Mouse (Mus musculus): Measurements from ENCODE around the gene Rtl6. TPM values are rescaled to one million over a fixed set of nuclear protein-coding genes. Genes with fewer than 3 reads are reported as not detected.

Gene Rtl6
- polyA plus RNA-seq, 1 experiment from 2014 or later = 52.4 TPM

- Histone ChIP-seq H3K4me1 (no peaks in the 10 kb centered on the region), H3K36me3 (no peaks in the 10 kb centered on the region), H3K4me2 (replicated peaks) (no peak overlapping the region), H3K4me3 (no peak overlapping the region), H3K27me3 (no peaks in the 10 kb centered on the region), H3K27ac (replicated peaks) (no peak overlapping the region), H3K9me3 (no peaks in the 10 kb centered on the region), H3K9ac (replicated peaks) (no peak overlapping the region)
- ATAC-seq (ENCODE audit: low FRiP score, low read depth) = no peak
- WGBS = 86% methylated on average over 1 of the region's 1 CpGs
Measured at GRCm38 (mm10) chr15:84578607-84579006, 21.0 kb upstream of the Rtl6 start.

DNA sequence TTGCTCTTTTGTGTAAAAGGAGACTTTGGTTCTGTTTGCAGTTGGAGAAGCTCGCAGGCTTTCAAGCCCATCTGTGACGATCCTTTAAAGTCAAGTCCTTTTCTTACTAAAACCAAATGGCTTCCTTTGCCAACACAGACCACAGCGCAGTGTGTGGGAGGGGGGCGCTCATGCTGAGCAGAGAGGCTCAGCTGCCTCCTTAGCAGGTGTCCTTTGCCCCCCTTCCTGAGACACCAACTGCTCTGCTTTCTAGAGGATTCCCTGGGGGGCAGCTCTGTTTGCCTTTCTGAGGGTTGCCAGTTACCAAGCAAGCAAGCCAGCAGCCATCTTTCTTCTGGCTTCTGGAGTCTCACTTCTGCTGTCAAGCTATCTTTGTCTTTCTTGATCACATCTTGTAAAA is 19.4 kb upstream of the Rtl6 start:
- ATAC-seq (ENCODE audit: low FRiP score, low read depth) = no peak
- Histone ChIP-seq H3K4me1 (no peaks in the 10 kb centered on the region), H3K9me3 (no peaks in the 10 kb centered on the region), H3K4me2 (replicated peaks) (no peak overlapping the region), H3K36me3 (no peaks in the 10 kb centered on the region), H3K27ac (replicated peaks) (no peak overlapping the region), H3K9ac (replicated peaks) (no peak overlapping the region), H3K27me3 (peaks cover 3% of the 10 kb centered on the region; the same call in 1 of the 2 replicates), H3K4me3 (no peak overlapping the region)
- WGBS = 49% methylated on average over 4 of the region's 4 CpGs

DNA sequence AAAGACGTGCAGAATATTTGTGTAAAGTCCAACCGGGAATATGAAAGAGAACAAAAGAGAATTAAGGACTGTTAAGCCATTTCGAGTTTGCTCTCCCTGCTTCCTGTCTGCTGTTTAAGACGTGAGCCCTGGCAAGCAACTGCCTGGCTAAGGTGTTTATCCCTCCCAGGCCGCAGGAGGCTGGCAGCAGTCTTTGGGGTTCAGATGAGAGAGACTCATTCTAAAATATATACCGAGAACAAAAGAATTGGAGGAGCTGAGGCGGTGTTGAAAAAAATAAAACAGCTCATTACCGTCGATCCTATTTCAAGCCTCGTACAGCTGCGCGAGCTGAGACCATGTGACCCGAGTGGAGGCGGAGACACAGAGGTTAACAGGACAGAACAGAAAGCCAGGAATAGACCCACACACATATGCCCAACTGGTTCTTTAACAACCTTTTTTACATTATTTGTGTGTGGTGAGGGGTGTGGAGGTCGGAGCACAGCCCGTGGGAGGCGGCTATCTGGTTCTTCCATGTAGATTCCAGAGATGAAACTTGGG is 9.0 kb upstream of the Rtl6 start:
- WGBS = 64% methylated on average over 17 of the region's 17 CpGs
- H3K4me1 ChIP-seq = no peaks in the 10 kb centered on the region

DNA sequence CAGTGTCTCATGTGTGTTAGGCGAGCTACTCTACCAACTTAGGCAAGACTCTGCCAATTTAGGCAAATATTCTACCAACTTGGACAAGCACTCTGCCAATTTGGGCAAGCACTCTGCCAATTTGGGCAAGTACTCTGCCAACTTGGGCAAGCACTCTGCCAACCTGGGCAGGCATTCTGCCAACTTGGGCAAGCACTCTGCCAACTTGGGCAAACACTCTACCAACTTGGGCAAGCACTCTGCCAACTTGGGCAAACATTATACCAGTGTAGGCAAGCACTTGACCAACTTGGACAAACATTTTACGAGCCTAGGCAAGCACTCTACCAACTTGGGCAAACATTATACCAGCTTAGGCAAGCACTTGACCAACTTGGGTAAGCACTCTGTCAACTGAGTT is 3.9 kb upstream of the Rtl6 start:
- 83% methylated on average over 2 of the region's 2 CpGs for WGBS
- peaks cover 16% of the 10 kb centered on the region for H3K27me3 ChIP-seq
- H3K36me3 ChIP-seq = peaks cover 4% of the 10 kb centered on the region
- H3K9ac ChIP-seq (replicated peaks) = no peak overlapping the region
- H3K4me2 ChIP-seq (replicated peaks) = no peak overlapping the region
- H3K9me3 ChIP-seq = peaks cover 3% of the 10 kb centered on the region; the same call in 1 of the 2 replicates
- no peak overlapping the region for H3K4me3 ChIP-seq
- no peak overlapping the region for H3K27ac ChIP-seq (replicated peaks)
- no peak for ATAC-seq (ENCODE audit: low FRiP score, low read depth)
- H3K4me1 ChIP-seq = peaks cover 9% of the 10 kb centered on the region

More for the DNA sequence above, 9.0 kb upstream of the Rtl6 start:
- H3K4me3 ChIP-seq = no peak overlapping the region
- H3K27ac ChIP-seq (replicated peaks) = no peak overlapping the region
- no peak for ATAC-seq (ENCODE audit: low FRiP score, low read depth)
- no peak overlapping the region for H3K4me2 ChIP-seq (replicated peaks)
- H3K9ac ChIP-seq (replicated peaks) = no peak overlapping the region
- no peaks in the 10 kb centered on the region for H3K36me3 ChIP-seq
- H3K27me3 ChIP-seq = no peaks in the 10 kb centered on the region
- H3K9me3 ChIP-seq = no peaks in the 10 kb centered on the region

GRCm38 (mm10) chr15:84556674-84557073 is 949 bp downstream of the Rtl6 start:
- H3K36me3 ChIP-seq = peaks cover 39% of the 10 kb centered on the region
- peak overlapping the region; percentile 83 for H3K4me2 ChIP-seq (replicated peaks)
- peaks cover 16% of the 10 kb centered on the region for H3K27me3 ChIP-seq
- H3K9ac ChIP-seq (replicated peaks) = no peak overlapping the region
- H3K4me3 ChIP-seq = peak overlapping the region; percentile 72
- no peak for ATAC-seq (ENCODE audit: low FRiP score, low read depth)
- peaks cover 3% of the 10 kb centered on the region; the same call in 1 of the 2 replicates for H3K9me3 ChIP-seq
- peaks cover 35% of the 10 kb centered on the region for H3K4me1 ChIP-seq
- WGBS = 98% methylated on average over 17 of the region's 17 CpGs
- 0 out of 2 replicates have a peak overlapping the region, but pooled peaks have one; percentile 95 for H3K27ac ChIP-seq (replicated peaks)

- Histone ChIP-seq H3K27ac (replicated peaks) (no peak overlapping the region), H3K27me3 (no peaks in the 10 kb centered on the region), H3K4me2 (replicated peaks) (no peak overlapping the region), H3K4me1 (peaks cover 22% of the 10 kb centered on the region), H3K9ac (replicated peaks) (no peak overlapping the region), H3K9me3 (no peaks in the 10 kb centered on the region), H3K4me3 (no peak overlapping the region), H3K36me3 (peaks cover 31% of the 10 kb centered on the region)
- no peak for ATAC-seq (ENCODE audit: low FRiP score, low read depth)
- 93% methylated on average over 4 of the region's 4 CpGs for WGBS
Measured at GRCm38 (mm10) chr15:84551065-84551464, 6.6 kb downstream of the Rtl6 start.

DNA sequence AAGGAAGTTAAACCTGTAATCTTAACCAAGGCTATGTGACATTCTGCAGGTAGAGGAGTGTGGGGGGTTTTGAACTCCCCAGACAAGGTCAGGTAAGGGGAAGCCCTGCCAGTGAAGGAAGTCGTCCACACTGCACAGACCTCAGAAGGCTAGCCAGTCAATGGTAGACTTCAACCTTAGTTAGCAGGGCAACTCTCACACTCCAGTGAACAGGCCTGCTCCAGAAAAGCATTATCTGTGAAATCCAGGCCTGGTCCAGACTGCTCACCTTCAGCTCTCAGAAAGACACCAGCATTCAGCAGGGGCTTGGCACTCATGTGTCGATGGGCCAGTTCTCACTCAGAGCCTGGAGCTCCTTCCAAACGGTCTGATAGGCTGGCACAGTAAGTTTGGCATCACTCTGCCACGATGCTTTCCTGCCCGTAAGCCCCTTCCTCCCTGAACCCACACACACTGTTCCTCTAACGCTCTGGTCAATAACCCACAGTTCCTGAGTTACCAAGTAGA is 8.3 kb downstream of the Rtl6 start:
- no peak overlapping the region for H3K4me2 ChIP-seq (replicated peaks)
- no peaks in the 10 kb centered on the region for H3K27me3 ChIP-seq
- peaks cover 13% of the 10 kb centered on the region; the same call in 1 of the 2 replicates for H3K36me3 ChIP-seq
- H3K27ac ChIP-seq (replicated peaks) = no peak overlapping the region
- 85% methylated on average over 6 of the region's 6 CpGs for WGBS
- no peak overlapping the region for H3K4me3 ChIP-seq
- no peaks in the 10 kb centered on the region for H3K9me3 ChIP-seq
- ATAC-seq (ENCODE audit: low FRiP score, low read depth) = no peak
- peaks cover 13% of the 10 kb centered on the region for H3K4me1 ChIP-seq
- no peak overlapping the region for H3K9ac ChIP-seq (replicated peaks)

DNA sequence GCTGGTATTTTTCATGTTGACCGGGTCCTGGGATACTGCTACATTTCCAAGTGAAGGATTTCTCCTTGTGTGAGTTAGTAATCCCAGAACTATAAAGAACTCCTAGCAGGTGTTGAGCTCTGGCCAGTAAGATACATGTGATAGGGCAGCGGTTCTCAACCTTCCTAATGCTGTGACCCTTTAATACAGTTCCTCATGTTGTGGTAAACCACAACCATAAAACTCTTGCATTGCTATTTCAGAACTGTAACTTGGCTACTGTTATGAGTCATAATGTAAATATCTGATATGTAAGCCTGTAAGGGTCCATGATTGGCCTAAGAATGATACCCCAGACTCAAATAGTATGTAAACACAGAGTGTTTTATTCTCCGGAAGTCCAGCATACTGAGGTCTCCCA is 11.6 kb downstream of the Rtl6 start:
- 91% methylated on average over 3 of the region's 3 CpGs for WGBS
- H3K9me3 ChIP-seq = no peaks in the 10 kb centered on the region
- no peaks in the 10 kb centered on the region for H3K27me3 ChIP-seq
- H3K4me2 ChIP-seq (replicated peaks) = no peak overlapping the region
- ATAC-seq (ENCODE audit: low FRiP score, low read depth) = no peak
- H3K4me1 ChIP-seq = peaks cover 6% of the 10 kb centered on the region; the same call in 1 of the 2 replicates
- no peak overlapping the region for H3K27ac ChIP-seq (replicated peaks)
- H3K9ac ChIP-seq (replicated peaks) = no peak overlapping the region
- H3K36me3 ChIP-seq = no peaks in the 10 kb centered on the region
- no peak overlapping the region for H3K4me3 ChIP-seq

DNA sequence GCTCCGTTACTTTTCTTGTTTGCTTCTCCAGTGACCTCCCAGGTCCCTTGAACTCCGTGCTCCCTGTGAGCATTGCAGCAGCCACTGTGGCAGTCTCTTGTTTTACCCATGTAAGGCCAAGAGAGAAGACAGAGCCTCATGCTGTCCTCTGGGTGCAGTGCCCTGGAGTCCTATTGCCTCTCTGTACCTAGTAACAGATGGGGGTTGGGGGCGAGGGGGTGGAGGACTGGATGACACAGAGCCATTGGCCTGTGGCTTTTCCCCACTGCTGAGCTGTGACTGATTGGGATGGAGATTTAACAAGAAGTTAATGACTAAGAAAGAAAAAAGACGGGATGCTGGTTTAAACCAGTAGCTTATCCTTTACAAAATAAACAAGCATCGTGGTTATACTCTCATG is 16.4 kb downstream of the Rtl6 start:
- 65% methylated on average over 5 of the region's 5 CpGs for WGBS
- no peak for ATAC-seq (ENCODE audit: low FRiP score, low read depth)
- no peak overlapping the region for H3K4me3 ChIP-seq

DNA sequence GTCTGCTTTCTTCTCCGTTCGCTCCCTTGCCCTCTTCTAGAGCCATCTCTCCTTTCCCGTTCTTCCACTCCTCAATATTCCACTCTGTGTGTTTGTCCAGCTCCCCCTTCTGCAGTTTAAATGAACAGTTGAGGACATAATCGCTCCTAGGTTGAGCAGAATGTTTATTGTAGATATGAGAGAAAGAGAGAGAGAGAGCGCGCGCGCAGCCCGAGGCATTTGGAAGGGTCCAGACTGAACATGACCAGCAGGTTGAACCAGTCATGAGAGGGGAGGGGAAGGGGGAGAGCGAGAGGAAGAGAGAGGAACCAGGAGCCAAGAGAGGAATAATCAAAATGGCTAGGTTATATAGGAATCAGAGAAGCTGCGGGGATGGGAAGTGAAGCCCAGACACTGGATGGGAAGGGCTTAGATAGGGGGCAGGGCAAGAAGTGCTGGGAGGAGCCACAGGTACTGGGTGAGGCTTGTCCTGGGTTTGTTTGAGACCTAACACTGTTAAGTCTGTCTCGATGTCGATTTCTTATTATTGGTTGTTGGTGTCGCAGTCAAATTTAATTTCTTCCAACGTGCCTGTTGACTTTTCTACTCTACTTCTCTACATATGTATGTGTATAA is 18.5 kb downstream of the Rtl6 start:
- H3K9me3 ChIP-seq = 0 out of 2 replicates have a peak, but pooled peaks cover 7% of the 10 kb centered on the region
- H3K27me3 ChIP-seq = no peaks in the 10 kb centered on the region
- H3K9ac ChIP-seq (replicated peaks) = no peak overlapping the region
- H3K4me2 ChIP-seq (replicated peaks) = no peak overlapping the region
- H3K4me1 ChIP-seq = no peaks in the 10 kb centered on the region; the same call in 1 of the 2 replicates
- no peaks in the 10 kb centered on the region for H3K36me3 ChIP-seq
- no peak for ATAC-seq (ENCODE audit: low FRiP score, low read depth)
- no peak overlapping the region for H3K27ac ChIP-seq (replicated peaks)
- H3K4me3 ChIP-seq = no peak overlapping the region
- WGBS = 85% methylated on average over 15 of the region's 15 CpGs

More for the DNA sequence above, 16.4 kb downstream of the Rtl6 start:
- no peaks in the 10 kb centered on the region for H3K27me3 ChIP-seq
- no peak overlapping the region for H3K9ac ChIP-seq (replicated peaks)
- H3K9me3 ChIP-seq = no peaks in the 10 kb centered on the region
- H3K4me2 ChIP-seq (replicated peaks) = no peak overlapping the region
- H3K4me1 ChIP-seq = peaks cover 6% of the 10 kb centered on the region; the same call in 1 of the 2 replicates
- H3K27ac ChIP-seq (replicated peaks) = no peak overlapping the region
- H3K36me3 ChIP-seq = no peaks in the 10 kb centered on the region

DNA sequence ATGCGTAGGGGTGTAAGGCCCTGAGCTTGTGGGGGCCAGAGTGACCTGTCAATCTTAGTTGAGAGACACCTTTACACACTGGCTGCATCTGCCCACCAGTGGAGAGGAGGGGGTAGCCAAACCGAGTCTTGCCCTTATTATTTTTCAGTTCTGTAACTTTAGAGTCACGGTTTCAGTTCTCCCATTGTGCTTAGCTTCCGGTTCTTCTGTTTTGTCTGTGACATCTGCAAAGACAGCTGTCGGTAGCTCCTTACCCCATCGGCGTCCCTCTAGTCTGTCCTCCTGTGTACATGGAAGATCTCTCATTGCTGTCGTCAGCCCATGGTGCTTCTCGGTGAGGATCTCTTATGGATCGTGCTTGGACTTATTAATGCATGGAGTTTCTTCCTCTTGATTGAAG is 20.5 kb downstream of the Rtl6 start:
- Histone ChIP-seq H3K4me1 (peaks cover 5% of the 10 kb centered on the region; the same call in 1 of the 2 replicates), H3K27me3 (no peaks in the 10 kb centered on the region), H3K4me3 (no peak overlapping the region), H3K9me3 (0 out of 2 replicates have a peak, but pooled peaks cover 10% of the 10 kb centered on the region), H3K4me2 (replicated peaks) (no peak overlapping the region), H3K27ac (replicated peaks) (no peak overlapping the region), H3K9ac (replicated peaks) (no peak overlapping the region), H3K36me3 (no peaks in the 10 kb centered on the region)
- 91% methylated on average over 10 of the region's 10 CpGs for WGBS
- no peak for ATAC-seq (ENCODE audit: low FRiP score, low read depth)

DNA sequence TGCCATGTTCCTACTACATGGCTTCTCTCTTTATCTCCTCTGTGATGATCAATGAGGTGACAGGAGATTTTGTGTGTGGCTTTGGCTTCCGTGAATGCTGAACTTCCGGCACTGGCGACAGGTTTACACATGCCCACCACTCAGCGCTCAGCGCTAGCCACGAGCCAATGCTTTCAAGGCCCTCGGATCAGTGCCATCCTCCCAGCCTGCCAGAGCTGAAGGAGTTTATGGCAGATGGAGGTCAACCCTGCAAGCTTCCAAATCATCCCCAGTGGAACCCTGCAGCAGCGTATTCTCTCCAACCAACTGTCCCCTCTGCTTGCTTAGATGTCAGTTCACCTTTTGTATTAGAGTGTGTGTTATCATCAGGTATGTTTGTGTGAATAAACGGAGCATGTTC is 21.0 kb downstream of the Rtl6 start:
- Histone ChIP-seq H3K4me1 (peaks cover 9% of the 10 kb centered on the region; the same call in 1 of the 2 replicates), H3K9me3 (0 out of 2 replicates have a peak, but pooled peaks cover 10% of the 10 kb centered on the region), H3K36me3 (no peaks in the 10 kb centered on the region), H3K27ac (replicated peaks) (no peak overlapping the region), H3K4me2 (replicated peaks) (no peak overlapping the region), H3K9ac (replicated peaks) (no peak overlapping the region), H3K27me3 (no peaks in the 10 kb centered on the region), H3K4me3 (no peak overlapping the region)
- 96% methylated on average over 9 of the region's 9 CpGs for WGBS
- ATAC-seq (ENCODE audit: low FRiP score, low read depth) = no peak

Measured in midbrain, embryonic 12.5 days (tissue).